Mouse (Mus musculus): Measurements from ENCODE around the gene Adgrl2.
A peak's percentile ranks its signal among the peaks of the same experiment; 100 is the strongest.

The Adgrl2 gene

DNA sequence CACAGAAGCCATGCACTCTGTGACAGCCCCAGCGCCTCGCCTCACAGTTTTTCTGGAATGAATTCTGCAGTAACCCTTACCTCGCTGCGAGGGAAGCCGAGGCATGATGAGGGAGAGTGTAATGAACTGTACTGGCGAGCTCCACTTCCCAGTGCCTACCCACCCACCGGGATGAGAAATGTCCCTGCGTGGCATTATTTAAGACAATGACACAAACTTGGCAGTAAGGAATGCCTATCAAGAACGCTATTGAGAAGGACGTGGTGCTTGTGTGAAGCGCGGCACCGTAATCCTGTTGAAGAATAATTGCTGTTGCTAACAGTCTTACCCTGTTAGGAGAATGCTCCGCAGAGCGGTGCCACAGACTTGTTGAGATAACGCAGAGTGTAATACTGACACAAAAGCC is 13.2 kb downstream of the Adgrl2 start:
- no peak for DNase-seq (ENCODE audit: low spot score)

DNA sequence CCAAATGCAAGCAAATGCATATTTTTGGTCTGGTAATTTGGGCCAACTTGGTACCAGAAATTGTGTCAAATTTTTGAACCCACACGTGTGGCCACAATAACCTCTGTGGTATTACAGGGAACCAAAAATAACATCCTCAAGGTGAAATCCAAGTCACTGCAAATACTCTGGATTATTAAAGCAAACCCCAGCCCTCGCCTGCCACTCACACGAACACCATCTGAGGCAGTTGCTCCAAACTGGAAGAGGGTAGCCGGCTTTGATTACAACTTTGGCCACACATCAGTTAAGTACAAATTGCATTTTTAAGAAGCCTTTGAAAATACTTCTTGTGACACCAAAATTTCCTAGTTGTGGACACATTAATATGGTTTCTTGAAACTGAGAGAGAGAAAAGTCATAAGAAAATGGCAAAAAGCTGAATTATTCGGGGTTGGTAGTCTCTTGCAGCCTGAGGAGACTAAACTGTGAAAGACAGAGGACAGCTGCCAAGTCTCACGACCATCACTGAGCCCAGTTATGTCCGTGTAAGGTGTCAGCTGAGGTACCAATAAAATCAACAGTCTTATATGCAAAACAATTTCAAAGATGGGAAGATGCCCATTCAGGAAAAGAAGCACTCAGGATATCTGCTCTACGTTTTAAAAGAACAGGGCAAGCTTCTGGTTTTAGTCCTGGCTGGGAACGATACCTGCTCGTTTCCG is 18.3 kb downstream of the Adgrl2 start:
- DNase-seq (ENCODE audit: low spot score), result no peak

DNA sequence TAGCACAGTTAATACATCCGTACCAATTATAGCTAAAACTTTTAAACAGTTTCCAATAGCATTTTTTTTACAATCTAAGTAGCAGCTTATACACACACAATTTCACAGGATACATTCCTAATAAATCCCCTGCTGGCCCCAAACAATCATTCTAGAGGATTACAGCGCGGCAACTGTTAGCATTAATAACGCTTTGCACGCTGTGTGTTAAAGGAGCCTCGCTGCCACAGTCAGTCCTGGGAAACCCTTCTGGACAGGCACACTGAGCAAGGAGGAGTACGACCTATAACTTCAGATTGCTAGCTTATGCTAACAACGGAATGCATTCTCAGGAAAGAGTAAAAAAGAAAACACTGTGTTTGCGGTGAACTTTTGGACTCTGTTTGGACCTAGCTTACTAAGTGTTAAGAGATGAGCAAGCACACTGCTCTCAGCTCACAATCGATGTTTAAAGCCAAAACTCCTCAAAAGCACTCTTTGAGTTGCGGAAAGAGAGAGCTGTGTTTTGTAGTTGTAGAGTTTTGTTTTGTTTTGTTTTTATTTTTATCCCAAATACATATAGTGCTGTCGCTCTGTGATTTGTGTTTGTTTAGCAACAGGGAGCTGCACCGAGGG is 25.3 kb downstream of the Adgrl2 start:
- no peak for DNase-seq (ENCODE audit: low spot score)

DNA sequence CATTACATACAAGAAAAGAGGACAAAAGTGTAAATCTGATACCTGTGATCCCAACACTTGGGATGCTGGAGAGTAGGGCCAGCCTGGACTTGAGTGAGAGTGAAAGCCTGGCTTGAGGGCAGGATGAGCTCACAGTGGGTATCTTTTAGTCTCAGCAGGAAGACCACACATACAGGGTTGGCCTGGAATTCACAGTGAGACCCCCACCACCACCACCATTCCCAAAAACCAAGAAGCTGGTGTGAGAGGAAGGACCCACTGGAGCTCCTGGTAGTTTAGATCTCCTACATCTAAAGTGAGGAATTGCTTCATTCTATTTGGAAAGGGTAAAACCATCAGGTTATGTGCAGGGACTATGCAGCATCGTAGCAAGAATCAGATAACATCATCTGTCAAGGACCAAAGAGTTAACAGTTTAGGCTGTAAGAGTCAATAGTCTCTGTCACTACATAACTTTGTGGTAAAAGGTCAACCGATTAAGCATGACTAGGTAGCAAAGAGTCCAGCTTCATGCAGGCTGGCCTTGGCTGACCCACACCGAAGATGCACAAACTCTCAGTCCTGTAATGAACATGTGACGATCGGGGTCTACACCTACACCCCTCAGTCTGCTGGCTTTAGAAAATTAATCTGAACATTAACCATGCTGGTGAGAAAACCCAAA is 26.8 kb downstream of the Adgrl2 start:
- no peak for DNase-seq (ENCODE audit: low spot score)

DNA sequence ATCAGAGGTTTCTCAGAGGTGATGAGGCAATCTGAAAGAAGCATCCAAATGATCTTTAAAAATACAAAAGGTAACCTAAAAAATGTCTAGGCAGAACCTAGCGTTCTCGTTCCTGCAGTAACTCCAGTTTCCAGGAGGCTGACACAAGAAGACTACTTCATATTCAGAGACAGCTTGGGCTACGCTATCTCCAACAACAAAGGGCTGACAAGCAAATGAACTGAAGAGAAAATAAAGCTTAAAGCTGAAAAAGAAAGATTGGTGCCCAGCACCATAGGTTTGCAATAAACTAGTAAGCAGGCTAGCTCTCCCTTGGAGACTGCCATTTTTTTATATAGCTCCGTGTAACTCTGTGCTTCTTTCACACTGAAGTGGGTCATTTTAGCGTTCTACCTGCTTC is 28.7 kb downstream of the Adgrl2 start:
- no peak for DNase-seq (ENCODE audit: low spot score)

DNA sequence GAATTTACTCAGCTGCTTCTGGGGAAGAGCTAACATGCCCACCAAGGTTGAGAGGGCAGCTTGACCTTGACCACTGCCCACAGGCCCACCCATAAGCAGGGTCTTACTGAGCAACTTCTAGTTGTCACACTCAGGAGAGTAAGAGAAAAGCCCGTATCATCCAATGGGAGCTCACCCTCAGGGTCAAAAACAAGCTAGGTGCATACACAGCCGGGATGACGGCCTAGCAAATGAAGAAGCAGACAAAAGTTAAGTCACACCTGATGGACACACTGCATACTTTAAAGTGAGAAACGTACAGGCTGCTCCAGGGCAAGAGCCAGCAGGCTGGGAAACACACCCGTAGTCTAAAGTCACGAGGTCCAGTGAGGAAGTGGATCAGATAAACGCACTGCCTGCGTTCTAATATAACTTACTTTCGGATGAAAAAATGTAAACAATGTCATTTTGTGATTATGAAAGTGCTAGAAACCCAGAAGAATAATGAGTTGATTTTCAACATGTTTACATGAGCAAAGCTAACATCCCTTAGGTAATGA is 29.5 kb downstream of the Adgrl2 start:
- DNase-seq (ENCODE audit: low spot score), result no peak

DNA sequence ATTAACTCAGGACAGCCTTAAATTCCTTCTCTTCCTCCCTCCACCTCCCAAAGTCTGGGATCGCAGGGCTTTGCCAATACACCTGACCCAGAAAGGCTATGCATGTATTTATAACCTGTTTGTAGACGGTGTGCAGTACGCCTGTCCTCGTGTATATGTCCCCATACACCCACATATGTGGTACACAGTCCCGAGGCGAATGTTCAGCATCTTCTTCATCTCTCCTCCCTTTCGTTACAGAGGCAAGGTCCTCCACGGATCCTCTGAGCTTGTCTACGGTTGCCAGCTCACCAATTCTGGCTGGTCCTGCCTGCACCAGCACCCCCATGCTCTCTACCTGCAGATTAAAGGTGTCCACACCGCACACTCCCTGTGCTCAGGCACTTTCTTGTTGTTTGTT is 30.1 kb downstream of the Adgrl2 start:
- no peak for DNase-seq (ENCODE audit: low spot score)

DNA sequence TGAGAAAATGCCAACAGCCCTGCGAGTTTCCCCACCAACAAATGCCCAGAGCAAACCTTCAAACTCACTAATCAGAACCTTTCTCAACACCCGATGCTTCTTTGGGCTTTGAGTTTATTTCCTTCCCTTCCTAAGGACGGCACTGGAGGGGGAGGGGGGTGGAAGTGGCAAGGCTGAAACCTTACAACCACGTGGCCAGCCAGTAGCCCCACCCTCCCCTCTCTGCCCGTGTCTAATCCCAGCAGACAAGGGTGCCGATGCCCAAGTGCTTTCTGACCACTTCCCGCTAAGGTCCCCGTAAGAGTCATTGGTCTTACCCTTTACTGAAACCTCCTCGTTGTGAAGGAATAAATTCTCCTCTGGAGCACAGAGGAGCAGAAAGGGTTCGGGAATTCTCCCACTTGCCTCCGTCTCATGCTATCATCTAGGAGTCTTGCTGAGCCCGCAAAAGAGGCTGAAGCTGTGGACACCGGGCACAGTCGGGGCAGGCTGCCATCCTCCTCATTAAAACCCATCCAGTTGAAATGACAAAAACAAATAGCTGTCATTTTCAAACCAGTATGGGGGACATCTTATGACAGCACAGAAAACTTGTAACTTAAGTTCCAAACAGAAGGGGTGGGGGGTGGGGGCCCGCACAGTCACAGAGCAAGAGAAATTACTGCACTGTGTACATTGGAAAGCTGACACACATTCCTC is 30.9 kb downstream of the Adgrl2 start:
- DNase-seq (ENCODE audit: low spot score), result no peak

DNA sequence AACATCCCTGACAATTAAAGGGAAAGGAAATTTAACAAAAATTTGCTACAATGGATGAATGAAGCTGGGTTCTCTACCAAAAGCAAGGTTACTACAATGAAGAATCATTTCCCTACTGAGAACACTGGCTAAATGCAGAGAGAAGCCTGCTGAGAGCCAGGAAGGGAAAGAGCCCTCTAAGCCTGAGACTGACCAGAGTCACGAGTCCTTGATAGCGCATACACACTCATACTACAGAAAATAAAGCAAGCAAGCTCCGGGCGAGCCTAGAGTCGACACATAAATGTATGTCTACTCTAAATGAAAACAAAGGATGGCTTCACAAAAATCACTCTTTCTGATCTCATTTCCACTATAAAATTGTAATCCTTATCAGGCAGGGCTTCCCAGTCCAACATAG is 31.6 kb downstream of the Adgrl2 start:
- DNase-seq (ENCODE audit: low spot score), result no peak

DNA sequence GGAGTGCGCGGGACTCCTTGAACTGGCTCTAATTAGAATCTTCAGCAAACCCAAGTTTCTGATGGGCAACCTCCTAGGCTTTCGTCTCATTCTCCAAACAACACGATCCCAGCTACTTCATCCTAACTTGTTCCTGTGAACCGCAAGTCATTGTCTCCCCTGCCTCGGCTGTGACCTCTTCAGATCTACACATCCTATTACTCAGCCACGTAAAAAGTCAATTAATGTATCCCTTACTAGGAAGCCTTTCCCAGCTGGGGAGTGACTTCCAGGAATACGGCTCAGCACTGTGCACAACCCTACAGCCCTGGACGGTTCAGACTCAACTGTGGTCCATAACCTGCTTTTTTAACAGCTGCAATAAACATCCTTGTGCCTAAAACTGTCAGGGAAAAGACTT is 32.2 kb downstream of the Adgrl2 start:
- no peak for DNase-seq (ENCODE audit: low spot score)

DNA sequence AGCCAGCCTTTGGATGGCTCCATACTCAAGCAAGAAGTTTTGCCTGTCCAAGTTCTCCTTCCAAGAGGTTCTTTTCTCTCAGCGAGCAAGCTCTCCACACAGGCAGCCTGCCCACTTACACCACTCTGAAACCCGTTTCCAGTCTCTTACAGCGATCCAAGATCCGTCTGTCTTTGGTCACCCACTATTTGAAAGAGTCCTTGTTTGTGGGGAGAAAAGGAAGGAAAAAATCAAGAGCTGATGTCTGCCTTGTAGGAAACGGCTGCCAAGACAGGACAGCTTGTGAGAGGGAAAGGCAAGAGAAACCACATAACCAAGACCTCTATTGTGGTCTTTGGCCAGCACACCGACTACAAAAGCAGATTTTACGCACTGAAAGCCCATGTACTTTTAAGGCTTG is 33.5 kb downstream of the Adgrl2 start:
- DNase-seq (ENCODE audit: low spot score), result no peak

DNA sequence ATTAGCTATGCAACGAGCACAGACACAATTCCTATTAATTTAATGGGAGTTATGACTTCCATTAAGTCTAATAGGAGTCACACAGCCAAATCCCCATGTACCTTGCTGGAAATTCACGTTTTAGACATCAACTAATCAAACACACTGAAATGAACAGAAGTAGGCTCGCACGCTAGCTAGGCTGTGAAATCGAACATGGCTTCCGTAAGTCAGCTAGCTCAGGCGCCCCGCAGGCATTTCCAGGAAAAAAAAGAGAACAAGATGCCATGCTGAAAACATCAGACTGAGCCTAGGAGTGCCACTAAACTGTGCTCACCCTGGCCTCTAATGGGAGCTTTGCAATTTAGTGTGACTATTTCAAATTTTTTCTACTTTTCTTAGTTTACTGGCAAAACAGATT is 40.6 kb downstream of the Adgrl2 start:
- DNase-seq (ENCODE audit: low spot score), result no peak

DNA sequence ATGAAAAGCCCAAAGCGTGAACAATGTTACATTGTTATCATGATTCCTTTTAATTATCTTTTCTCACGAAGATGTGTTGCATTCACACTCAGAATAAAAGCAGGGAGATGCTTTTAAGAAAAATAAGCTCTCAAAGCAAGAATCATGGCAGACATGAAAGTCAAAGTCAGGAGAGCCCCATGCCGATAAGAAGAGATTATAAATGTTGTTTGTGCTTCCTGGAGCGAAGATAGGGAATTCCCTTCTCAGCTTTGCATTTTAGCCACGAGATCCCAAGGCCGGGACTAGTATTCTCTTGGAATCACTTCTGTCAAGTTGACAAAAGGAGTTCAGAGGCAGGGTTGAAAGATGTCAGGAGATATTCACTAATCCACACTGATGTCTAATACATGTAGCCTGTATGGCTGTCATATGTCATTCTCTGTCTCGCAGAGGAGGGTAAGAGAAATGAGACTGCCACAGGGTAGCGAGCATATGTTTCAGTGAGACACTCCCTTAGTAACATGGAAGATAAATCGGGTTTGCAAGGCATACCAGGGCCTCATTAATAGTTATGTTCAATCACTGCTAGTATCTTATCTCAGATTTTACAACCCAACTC is 42.5 kb downstream of the Adgrl2 start:
- no peak for DNase-seq (ENCODE audit: low spot score)

DNA sequence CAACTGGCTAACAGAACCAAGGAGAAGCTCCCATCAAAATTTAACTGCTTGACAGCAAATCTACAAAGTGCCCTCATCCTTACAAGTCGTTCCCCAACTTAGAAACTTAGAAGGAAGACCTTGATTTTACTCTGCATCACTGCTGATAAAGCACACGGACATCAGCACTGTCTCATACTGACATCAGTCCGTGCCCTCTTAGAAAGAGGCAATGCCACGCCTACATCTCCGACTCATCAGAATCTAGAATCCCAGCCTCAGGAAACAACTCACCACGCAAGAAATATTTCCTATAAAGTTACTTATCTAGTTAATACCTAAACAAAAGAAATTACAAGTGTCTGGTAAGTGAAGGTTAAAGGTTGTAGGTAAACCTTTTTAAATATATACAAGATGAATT is 43.1 kb downstream of the Adgrl2 start:
- DNase-seq (ENCODE audit: low spot score), result no peak

DNA sequence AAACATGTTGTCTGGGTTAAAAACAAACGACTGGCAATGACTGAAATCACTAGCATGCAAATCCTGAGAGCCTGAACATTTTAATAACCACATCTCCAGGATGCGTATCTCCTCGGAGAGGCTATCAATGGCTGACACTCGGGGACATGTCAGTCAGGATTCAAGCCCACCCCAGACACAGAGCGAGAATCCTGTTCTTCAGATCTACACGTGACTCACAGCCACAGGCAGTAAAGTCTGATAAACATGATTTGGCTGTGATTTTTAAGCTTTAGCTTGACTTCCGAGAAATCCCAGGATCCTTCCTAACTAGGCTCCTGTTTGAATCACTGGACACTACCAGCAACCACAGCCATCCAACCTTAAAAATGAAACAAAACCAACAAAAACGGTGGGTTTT is 44.8 kb downstream of the Adgrl2 start:
- no peak for DNase-seq (ENCODE audit: low spot score)

DNA sequence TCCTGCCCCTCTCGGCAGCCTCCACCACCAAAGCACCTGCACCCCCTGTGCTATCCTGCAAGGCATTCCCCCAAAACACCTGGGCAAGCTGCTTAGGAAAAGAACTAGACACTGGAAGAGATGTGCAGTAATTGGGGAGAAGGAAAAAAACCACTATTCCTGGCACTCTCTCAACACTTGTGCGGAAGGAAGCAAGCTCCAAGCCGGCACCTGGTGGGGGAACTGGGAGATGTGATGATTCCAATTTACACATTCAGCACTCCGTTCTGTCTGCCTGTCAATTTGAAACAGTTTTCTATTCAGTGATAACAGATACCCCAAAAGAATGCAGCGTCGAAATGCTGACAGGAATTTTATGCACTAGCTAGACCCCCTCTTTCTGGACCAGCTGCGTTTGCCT is 50.9 kb downstream of the Adgrl2 start:
- DNase-seq (ENCODE audit: low spot score), result no peak

DNA sequence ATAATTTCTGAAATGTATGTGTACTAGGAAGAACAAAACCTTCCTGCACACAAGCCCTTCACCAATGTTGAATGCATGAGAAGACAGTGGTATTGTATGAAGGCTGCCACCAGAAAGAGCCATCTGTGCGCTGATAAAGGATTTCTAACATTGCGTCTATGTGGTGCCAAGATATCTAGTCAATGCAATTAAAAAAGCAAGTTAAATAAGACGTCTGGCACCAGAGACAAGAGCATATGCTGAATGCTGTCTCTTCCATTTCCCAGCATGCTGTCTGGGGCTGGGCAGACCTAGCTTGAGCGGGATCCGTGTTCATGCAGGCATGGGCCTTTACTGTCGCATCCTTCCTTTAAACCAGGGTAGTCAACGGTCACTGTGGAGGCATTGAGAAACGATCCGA is 55.3 kb downstream of the Adgrl2 start:
- no peak for DNase-seq (ENCODE audit: low spot score)

DNA sequence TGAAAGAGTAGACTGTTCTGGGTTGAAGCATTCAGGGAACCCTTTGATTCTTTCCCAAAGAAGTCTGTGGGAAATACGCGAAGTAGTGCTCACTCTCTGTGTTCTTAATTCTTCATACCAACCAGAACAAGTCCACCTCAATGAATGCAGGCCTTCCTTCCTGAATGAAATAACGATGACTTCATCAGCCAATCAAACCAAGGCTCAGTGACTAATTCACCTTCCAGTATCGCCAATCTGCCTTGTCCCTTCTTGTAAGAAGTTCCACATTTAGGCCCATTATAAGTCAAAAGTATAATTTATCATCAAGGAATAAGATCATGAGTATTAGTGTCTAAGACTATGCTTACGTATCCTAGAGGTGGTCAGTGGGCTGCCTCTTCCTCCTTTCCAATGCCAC is 56.1 kb downstream of the Adgrl2 start:
- no peak for DNase-seq (ENCODE audit: low spot score)

DNA sequence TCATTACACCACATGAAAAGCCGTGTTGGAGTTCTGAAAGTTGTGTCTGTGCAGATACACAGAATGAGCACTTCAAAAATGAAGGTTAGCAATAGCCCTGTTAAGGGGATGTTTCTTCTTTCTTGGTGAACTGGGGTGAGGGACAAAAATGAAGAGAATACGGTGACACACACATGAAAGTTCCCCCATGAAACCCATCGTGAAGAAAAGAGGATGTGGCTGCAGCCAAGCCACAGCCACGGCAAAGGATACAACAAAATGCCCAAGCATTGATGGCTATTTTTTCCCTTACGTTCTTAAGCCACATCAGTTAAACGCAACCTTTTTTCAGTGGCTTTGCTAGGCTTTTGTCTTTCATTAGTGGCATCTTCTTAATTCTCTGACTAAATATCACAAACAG is 57.2 kb downstream of the Adgrl2 start:
- no peak for DNase-seq (ENCODE audit: low spot score)

DNA sequence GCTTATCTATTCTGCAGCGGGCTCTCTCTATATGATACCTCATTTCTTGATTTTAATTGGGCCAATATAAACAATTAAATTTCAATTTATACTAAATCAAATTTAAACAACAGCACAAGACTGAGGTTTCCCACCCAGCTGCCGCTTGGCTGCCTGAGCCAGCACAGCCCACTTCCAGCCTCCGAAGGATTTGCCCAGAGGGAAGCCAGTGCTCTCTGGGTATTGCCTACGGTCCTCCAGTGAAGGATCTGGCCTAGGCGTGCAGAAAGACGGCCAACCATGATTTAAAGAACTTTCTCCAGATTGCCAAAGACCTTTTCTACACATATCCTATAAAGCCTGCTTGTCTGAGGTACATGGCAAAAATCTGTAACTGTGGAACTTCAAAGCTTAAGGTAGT is 59.4 kb downstream of the Adgrl2 start:
- no peak for DNase-seq (ENCODE audit: low spot score)

DNA sequence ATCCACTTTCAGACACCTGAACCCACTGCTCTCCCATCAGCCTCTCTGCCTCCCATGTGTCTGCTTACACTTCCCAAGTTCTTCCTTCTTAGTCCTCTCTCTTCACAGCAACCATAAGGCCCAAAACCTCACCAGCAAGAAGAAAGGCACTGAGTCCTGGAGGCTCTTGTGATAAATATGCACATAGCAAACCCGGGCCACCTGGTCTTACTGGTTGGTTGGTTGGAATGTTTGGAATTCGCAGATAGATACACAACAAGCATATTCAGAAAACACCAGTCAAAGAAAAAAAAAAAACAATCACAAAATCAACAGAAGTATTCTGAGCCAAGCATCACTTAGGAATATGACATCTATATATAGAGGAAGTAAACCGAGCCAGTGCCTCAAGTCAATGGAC is 64.0 kb downstream of the Adgrl2 start:
- no peak for DNase-seq (ENCODE audit: low spot score)

DNA sequence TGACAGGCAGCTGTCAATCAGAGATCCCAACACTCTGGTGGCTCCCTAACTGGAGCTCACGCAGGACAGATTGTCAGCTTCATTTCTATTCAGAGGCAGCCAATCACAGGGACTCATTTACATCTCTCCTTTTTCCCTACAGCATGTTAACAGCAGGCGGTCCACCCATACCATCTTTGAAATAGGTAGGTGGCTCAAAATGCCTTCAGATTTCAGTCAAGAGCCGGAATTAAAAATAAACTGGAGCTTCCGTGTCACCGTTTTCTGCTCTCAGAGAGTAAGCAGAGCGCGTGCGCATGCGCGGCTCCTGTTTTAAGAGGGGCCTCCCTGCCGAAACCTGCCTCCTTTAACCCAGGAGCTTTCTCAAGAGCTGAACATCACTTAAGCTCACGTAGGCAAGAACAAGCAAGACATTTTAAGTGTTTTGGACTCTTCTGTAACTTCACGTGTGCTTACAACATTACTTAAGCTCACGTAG is 67.7 kb downstream of the Adgrl2 start:
- peak; percentile 63 for DNase-seq (ENCODE audit: low spot score)

All from left cerebral cortex, adult 11 months (tissue).